Mouse (Mus musculus) C3H10T1/2 (cell line): ENCODE data around the gene Nt5c3b. TPM values are rescaled to one million over a fixed set of nuclear protein-coding genes. Genes with fewer than 3 reads are reported as not detected.

ENCODE experiments used
- polyA plus RNA-seq, 2 experiments: library from polyadenylated mRNA; unstranded; fragments of >200 nt; fragmentation: generic; extraction: Trizol; gene quantifications; one replicate each; pipeline ENCODE4 v1.2.1; 2012; ENCODE audit warnings: missing spikeins in 2 of 2

Nt5c3b gene
- 100 to 1,000 TPM in 1 of 2 experiments, 10 to 100 TPM in 1; 99.8 to 114 TPM for polyA plus RNA-seq

GRCm38 (mm10) chr11:100441797-100442196 is at the start of gene Nt5c3b, which contains the start of gene Klhl10:
TSS of gene Nt5c3b (minus strand) at chr11:100441808.
TSS of gene Klhl10 (plus strand) at chr11:100441917.

GRCm38 (mm10) chr11:100472197-100472934 is 30.8 kb upstream of the Nt5c3b start, which contains the start of gene Klhl11:
TSS of gene Klhl11 (minus strand) at chr11:100472741.

DNA sequence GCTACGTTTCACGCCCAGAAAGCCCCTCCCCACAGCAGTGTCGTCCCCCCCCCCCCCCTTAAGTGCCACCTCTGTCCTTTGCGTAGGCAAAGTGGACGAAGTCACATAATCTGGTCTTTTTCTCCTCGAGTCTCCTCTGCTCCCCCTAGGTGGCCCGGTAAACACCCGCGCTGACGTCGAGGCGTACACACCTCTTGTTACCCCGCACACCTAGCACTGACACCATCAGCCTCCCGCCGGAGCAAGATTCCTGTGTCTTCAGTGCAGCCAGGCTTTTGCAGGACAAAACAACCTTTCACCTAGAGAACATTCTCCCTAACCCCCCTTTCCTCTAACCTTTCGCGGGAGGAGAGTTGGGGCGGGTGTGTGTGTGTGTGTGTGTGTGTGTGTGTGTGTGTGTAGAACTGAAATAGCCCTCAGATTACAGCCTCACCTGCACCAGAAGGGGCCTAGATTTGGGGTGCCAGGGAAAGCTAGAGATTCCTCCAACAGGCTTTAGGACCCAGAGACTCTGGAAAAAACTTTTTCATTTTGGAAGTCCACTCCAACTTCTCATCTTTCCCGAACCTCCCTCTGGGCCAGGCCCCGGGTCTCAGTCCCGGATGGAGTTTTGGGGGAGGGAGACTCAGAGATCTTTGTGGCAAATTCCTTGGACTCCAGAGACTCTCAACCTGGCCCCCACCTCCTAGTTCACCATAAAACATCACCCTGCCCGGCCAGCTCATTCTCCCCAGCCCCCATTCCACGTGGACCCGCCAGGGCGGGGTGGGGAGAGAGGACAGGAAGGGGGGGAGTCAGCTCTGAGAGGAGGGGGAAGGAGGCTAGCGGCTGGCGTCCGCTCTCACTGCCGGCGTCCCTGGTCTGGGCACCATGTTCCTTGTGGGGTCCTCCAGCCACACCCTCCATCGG is 26.4 kb downstream of the Nt5c3b start, which contains the start of gene Fkbp10:
Gene Fkbp10, plus strand, starts transcription at position 784 of the 909 bp plus-strand sequence.

GRCm38 (mm10) chr11:100414021-100414913 is 27.3 kb downstream of the Nt5c3b start, which contains the start of gene P3h4:
TSS of gene P3h4 (minus strand) at chr11:100414836.

DNA sequence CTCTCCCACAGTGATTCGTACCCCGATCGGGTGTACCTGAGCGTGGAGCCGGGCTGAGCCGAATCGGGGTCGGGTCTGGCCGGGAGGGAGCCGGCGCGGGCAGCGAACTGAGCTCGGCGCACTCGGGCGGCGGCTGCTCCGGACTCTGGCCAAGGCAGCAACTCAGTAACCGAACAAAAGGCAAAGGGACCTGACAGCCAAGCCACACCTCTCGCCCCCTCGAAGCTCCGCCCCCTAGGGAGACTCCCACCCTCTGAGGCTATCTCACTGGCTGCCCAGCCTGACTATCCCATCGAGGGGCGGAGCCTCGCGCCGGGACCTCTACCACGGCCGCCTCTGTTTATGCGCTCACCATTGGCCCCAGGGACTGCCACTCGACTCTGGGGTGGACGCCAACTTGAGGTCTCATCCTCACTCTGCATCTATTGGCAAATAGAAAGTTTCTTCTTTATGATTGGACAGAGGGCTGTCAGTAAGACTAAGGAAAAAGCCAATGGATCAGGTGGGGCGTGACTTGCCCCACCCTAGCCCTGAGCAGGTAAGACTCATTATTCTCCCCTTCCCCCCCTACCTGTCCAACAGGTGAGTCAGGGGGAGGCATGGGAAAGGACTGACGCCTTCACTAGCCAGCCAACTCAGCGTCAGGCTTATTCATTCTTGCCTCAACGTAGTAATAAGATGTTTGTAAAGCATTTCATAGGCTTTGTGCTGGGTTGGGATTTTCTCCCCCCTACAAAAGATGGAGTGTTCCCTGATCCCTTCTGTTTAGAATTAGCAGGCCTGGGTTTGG is 43.8 kb downstream of the Nt5c3b start, which contains the start of gene Jup:
Gene Jup, minus strand, starts transcription at position 164 of the 790 bp plus-strand sequence.

Other genes starting within 250 kb of the Nt5c3b start
- gene Krt9, start 248.6 kb downstream of the Nt5c3b start, polyA plus RNA-seq = not detected
- gene Krt14, start 234.3 kb downstream of the Nt5c3b start, polyA plus RNA-seq = under 1 TPM; 0.21 to 0.26 TPM
- under 1 TPM; 0.26 to 0.29 TPM for gene Krt16, start 192.9 kb downstream of the Nt5c3b start, polyA plus RNA-seq
- not detected for gene Krt17, start 180.8 kb downstream of the Nt5c3b start, polyA plus RNA-seq
- under 1 TPM; 0.02 to 0.05 TPM for gene Krt42, start 171.9 kb downstream of the Nt5c3b start, polyA plus RNA-seq
- gene Eif1, start 121.9 kb downstream of the Nt5c3b start, polyA plus RNA-seq = 1,000 to 10,000 TPM; 1,802 to 2,189 TPM
- gene Gast, start 107.4 kb downstream of the Nt5c3b start, polyA plus RNA-seq = under 1 TPM in 1 of 2 experiments, not detected in 1; 0.07 TPM
- 1 to 10 TPM in 1 of 2 experiments, under 1 TPM in 1; 0.85 to 1.1 TPM for gene Hap1, start 85.7 kb downstream of the Nt5c3b start, polyA plus RNA-seq
- 1 to 10 TPM; 2.6 to 10.0 TPM for gene Jup, start 44.0 kb downstream of the Nt5c3b start, polyA plus RNA-seq
- 100 to 1,000 TPM; 103 to 258 TPM for gene P3h4, start 27.0 kb downstream of the Nt5c3b start, polyA plus RNA-seq
- gene Fkbp10, start 26.1 kb downstream of the Nt5c3b start, polyA plus RNA-seq = 100 to 1,000 TPM; 148 to 342 TPM
- 1 to 10 TPM in 1 of 2 experiments, under 1 TPM in 1; 0.12 to 2.0 TPM for gene Klhl10, start 109 bp upstream of the Nt5c3b start, polyA plus RNA-seq
- gene Klhl11, start 30.9 kb upstream of the Nt5c3b start, polyA plus RNA-seq = 1 to 10 TPM in 1 of 2 experiments, under 1 TPM in 1; 0.21 to 2.3 TPM
- gene Acly, start 86.2 kb upstream of the Nt5c3b start, polyA plus RNA-seq = 10 to 100 TPM; 34.3 to 98.6 TPM
- under 1 TPM; 0.14 to 0.72 TPM for gene Ttc25, start 103.8 kb upstream of the Nt5c3b start, polyA plus RNA-seq
- 10 to 100 TPM in 1 of 2 experiments, 1 to 10 TPM in 1; 8.2 to 26.1 TPM for gene Cnp, start 133.1 kb upstream of the Nt5c3b start, polyA plus RNA-seq
- gene Nkiras2, start 177.4 kb upstream of the Nt5c3b start, polyA plus RNA-seq = 10 to 100 TPM; 26.0 to 56.3 TPM
- 100 to 1,000 TPM in 1 of 2 experiments, 10 to 100 TPM in 1; 26.2 to 140 TPM for gene Dnajc7, start 178.4 kb upstream of the Nt5c3b start, polyA plus RNA-seq